Mouse (Mus musculus): ENCODE data around the gene Fgf15.

DNA sequence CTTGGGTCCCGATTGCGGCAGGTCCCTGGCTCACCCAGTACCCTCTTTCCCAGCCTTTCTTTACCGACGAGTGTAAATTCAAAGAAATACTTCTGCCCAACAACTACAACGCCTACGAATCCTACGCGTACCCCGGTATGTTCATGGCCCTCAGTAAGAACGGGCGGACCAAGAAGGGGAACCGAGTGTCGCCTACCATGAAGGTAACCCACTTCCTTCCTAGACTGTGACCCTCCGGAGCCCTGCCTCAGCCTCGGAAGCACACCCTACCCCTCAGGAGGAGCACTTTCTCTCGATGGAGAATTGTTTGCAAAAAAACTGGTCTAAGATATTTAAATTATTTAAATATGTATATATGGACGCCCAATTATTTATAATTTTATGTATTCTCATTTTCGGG lies 33.6 kb upstream of the Fgf15 start:
- TF ChIP-seq GATA1 (IDR thresholded peaks at IDR 0.05; ENCODE audit: low read depth, low read length) (no peak), CTCF (IDR thresholded peaks at IDR 0.05 in 2 of 3, conservative IDR thresholded peaks at IDR 0.05 in 1 of 3; ENCODE audit: control insufficient read depth in 1 of 3, insufficient read depth in 1 of 3, low read depth in 2 of 3, low read length in 3 of 3, poor library complexity in 1 of 3, severe bottlenecking in 1 of 3) (no peak), EP300 (IDR thresholded peaks at IDR 0.05; ENCODE audit: low read depth in 1 of 2, low read length in 2 of 2) (no peak), SIN3A (IDR thresholded peaks at IDR 0.05; ENCODE audit: low read length) (no peak), USF2 (IDR thresholded peaks at IDR 0.05; ENCODE audit: borderline replicate concordance in 1 of 2, insufficient read depth in 1 of 2, low read depth in 1 of 2, low read length in 2 of 2) (no peak), ZC3H11A (IDR thresholded peaks at IDR 0.05; ENCODE audit: low read depth, low read length) (no peak), TAL1 (IDR thresholded peaks at IDR 0.05; ENCODE audit: low read length) (no peak), POLR2A (IDR thresholded peaks at IDR 0.05; ENCODE audit: control insufficient read depth in 1 of 2, insufficient read depth in 1 of 2, low read depth in 1 of 2, low read length in 2 of 2, poor library complexity in 1 of 2) (no peak), NELFE (IDR thresholded peaks at IDR 0.05; ENCODE audit: low read depth, low read length) (no peak), ETS1 (IDR thresholded peaks at IDR 0.05; ENCODE audit: low read depth, low read length) (no peak), MAZ (IDR thresholded peaks at IDR 0.05; ENCODE audit: low read depth, low read length) (no peak), USF1 (IDR thresholded peaks at IDR 0.05; ENCODE audit: low read depth, low read length) (no peak), CHD1 (IDR thresholded peaks at IDR 0.05; ENCODE audit: low read depth, low read length) (no peak)
